Mouse (Mus musculus) forebrain, embryonic 15.5 days (tissue): ENCODE data around the gene Ccdc85c. TPM values are rescaled to one million over a fixed set of nuclear protein-coding genes. Genes with fewer than 3 reads are reported as not detected.
A peak's percentile ranks its signal among the peaks of the same experiment; 100 is the strongest.

ENCODE experiments used
- ATAC-seq: fragments of 200-750 bp; cut with Nextera tagmentation; replicated peaks from 2 replicates; pipeline ENCODE4 v1.8.0; 2017; ENCODE audit warnings: mild to moderate bottlenecking, moderate TSS enrichment, moderate library complexity
- H3K27ac ChIP-seq: fragments of 300-500 bp; sonication (generic); replicated peaks from 2 replicates; pipeline ENCODE4 v1.5.1; 2015; ENCODE audit warnings: mild to moderate bottlenecking, inconsistent platforms
- H3K27me3 ChIP-seq: fragments of 300-500 bp; sonication (generic); 2 replicates; pipeline ENCODE4 v1.6.1; 2015; ENCODE audit warnings: inconsistent platforms
- H3K36me3 ChIP-seq: fragments of 300-500 bp; sonication (generic); 2 replicates; pipeline ENCODE4 v1.6.1; 2015; ENCODE audit warnings: mild to moderate bottlenecking, inconsistent platforms
- H3K4me1 ChIP-seq: fragments of 300-500 bp; sonication (generic); 2 replicates; pipeline ENCODE4 v1.6.1; 2015; ENCODE audit warnings: inconsistent platforms
- H3K4me2 ChIP-seq: fragments of 300-500 bp; sonication (generic); replicated peaks from 2 replicates; pipeline ENCODE4 v1.6.1; 2015; ENCODE audit warnings: mild to moderate bottlenecking, inconsistent platforms
- H3K4me3 ChIP-seq: fragments of 300-500 bp; sonication (generic); 2 replicates; pipeline ENCODE4 v1.5.1; 2015; ENCODE audit warnings: mild to moderate bottlenecking, inconsistent platforms
- H3K9ac ChIP-seq: fragments of 300-500 bp; sonication (generic); replicated peaks from 2 replicates; pipeline ENCODE4 v1.6.1; 2015; ENCODE audit warnings: mild to moderate bottlenecking, inconsistent platforms
- H3K9me3 ChIP-seq: fragments of 300-500 bp; sonication (generic); 2 replicates; pipeline ENCODE4 v1.6.1; 2016; ENCODE audit warnings: inconsistent platforms
- WGBS: fragments of 180-500 bp; shearing (Covaris S2); methylation state at CpG from one replicate; pipeline ENCODE4 v1.1.7; 2015; ENCODE audit warnings: mixed read lengths; 5-methylcytosine and 5-hydroxymethylcytosine counted together
- polyA plus RNA-seq: library from polyadenylated mRNA; unstranded; fragments of >200 nt; fragmentation: Nextera tagmentation; extraction: Ambion mirVana; gene quantifications from 2 replicates; pipeline ENCODE4 v1.2.1, GENCODE M21; 2015

The Ccdc85c gene
- polyA plus RNA-seq, 1 experiment from 2014 or later, result 14.3 TPM

DNA sequence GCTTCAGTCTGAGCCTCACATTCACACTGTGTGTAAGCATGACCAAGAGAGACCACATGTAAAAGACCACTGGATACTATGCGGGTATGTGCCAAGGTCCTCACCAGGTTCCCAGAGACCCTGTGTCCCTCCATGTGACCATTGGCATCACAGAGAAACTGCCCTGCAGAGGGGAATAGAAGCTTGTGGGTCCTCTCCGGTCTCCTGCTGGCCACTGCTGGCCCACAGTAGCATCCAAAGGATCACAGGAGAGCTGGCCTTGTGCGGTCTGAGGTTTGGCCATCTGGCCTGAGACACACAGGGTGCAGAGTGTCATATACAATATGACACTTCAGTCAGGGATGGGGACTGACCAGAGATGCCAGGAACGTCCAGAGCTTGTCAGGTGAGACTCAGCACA, 34.8 kb upstream of the Ccdc85c start:
- H3K36me3 ChIP-seq, result no peaks in the 10 kb centered on the region
- H3K4me1 ChIP-seq, result peaks cover 10% of the 10 kb centered on the region
- no peak for ATAC-seq
- H3K4me3 ChIP-seq, result no peak overlapping the region
- H3K27ac ChIP-seq, result no peak overlapping the region
- H3K27me3 ChIP-seq, result peaks cover 3% of the 10 kb centered on the region; the same call in 1 of the 2 replicates
- no peak overlapping the region for H3K9ac ChIP-seq
- WGBS, result 91% methylated on average over 4 of the region's 4 CpGs
- H3K9me3 ChIP-seq, result no peaks in the 10 kb centered on the region
- H3K4me2 ChIP-seq, result no peak overlapping the region

DNA sequence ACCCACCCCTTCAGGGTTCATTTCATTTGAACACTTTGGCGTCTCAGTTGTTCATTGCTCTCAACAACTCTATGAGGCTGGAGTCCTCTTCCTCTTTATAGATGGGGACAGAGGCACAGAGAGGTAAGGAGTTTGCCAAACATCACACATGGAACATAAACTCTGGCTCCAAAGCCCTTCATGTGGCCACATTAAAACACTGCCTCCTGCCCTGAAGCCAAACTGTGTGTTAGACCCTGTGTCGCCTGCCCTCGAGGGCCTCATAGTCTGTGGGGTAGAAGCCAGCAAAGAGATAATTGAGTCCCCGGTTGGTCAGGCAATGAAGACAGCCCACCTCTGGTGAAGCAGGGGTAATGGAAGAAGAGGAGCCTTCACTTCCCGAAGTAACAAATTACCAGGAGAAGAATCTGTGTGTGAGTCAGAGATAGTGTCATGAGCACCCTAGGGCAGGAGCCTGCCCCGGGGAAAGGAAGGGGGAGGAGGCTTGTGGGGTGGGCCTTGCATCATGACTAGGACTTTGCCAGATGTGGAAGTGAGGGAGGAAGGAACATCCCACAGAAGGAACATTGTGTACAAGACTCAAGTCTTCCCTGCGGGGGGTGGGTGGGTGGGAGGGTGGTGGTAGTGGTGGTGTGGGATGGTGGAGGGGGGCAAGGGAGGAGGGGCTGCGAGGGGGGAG, 34.0 kb upstream of the Ccdc85c start:
- Histone ChIP-seq H3K9me3 (no peaks in the 10 kb centered on the region), H3K4me2 (no peak overlapping the region), H3K27ac (no peak overlapping the region), H3K36me3 (no peaks in the 10 kb centered on the region), H3K4me1 (peaks cover 10% of the 10 kb centered on the region), H3K27me3 (peaks cover 3% of the 10 kb centered on the region; the same call in 1 of the 2 replicates), H3K4me3 (no peak overlapping the region), H3K9ac (no peak overlapping the region)
- no peak for ATAC-seq
- 74% methylated on average over 7 of the region's 8 CpGs for WGBS

DNA sequence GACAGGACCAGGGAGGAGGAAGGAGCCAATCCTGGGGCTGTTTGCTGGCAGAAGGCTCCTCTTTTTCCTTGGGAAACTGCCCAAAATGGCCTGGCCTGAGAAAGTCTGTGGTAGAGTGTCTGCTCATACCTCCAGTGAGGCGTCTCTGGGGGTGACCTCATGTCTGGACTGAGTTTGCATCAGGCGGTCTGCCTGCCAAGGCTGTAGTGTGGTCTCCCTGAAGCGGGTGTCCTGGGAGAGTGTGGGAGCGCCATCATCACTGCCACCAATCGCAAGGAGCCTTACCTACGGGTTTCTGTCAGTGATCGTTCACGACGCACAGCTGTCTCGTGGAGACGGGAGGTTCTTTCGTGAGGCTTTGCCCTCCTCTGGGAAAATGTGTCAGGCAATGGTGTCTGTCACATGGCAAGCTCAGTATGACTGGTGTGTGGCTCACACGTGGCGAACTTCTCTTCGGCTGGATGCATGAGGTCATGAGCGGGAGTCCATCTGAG, 33.2 kb upstream of the Ccdc85c start:
- Histone ChIP-seq H3K36me3 (no peaks in the 10 kb centered on the region), H3K4me3 (no peak overlapping the region), H3K27me3 (peaks cover 3% of the 10 kb centered on the region; the same call in 1 of the 2 replicates), H3K4me1 (peaks cover 10% of the 10 kb centered on the region), H3K9ac (no peak overlapping the region), H3K27ac (no peak overlapping the region), H3K9me3 (no peaks in the 10 kb centered on the region), H3K4me2 (no peak overlapping the region)
- WGBS, result 83% methylated on average over 16 of the region's 16 CpGs
- no peak for ATAC-seq

DNA sequence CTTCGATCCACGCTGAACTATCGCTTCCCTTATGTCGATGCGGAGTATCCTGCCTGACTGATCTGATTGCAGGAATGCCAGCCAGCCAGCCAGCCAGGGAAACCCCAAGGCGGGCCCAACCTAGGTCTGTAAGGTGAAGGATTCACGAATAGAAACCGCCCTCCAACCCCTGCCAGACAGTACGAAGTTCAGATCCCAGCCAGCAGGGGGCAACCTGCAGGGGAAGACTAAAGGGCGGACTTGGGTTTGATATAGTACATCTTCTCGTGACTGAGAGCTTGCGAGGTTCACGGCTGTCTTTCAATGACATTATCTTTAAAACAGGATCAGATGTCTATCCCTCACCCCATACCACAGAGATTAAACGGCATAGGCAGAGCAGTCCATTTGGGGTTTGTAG, 32.3 kb upstream of the Ccdc85c start:
- peaks cover 3% of the 10 kb centered on the region; the same call in 1 of the 2 replicates for H3K27me3 ChIP-seq

DNA sequence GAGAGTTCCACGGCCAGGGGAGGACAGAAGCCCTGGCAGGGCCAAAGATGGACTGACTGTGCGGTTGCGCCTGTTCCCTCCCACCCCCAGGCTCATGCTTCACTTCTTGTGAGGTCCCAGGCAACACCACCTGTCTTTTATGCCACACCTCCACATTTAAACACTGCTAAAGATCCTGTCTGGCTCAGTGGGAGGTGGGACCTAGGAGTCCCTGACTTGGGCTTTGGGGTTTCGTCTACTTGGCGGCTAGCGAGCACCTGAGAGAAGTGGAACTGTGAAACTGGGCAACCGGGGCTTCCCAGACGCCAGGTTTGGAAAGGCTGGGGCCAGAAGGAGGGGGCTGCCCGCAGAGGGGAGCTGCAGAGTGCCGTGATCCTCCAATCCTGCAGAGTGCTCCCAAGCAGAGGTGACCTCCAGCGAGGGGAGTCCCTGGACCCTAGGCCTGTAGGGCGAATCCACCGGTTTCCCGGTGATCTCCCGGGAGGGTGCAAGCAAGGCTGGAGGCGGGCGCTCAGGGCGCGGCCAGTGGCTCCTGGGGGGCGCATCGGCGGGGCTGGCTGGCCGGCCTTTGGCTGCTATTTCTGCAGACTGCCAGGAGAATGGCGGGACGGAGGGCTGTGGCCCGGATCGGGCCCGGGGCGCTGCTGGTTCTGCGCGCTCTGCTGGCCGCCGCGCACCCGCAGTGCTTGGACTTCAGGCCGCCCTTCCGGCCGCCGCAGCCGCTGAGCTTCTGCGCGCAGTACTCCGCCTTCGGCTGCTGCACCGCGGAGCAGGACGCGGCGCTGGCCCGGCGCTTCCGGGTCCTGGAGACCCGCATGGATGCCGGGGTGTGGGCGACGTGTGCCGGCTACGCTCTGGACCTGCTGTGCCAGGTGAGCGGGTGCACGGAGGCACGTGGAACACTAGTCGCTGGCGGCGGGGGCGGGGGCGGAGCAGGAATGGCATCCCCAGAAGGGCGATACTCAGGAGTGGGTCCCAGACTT, 30.9 kb upstream of the Ccdc85c start, which contains the start of gene Hhipl1:
Gene Hhipl1, plus strand, starts transcription at position 459 of the 983 bp plus-strand sequence.
- peaks cover 10% of the 10 kb centered on the region for H3K4me1 ChIP-seq
- 6% methylated on average over 66 of the region's 67 CpGs for WGBS
- no peaks in the 10 kb centered on the region for H3K36me3 ChIP-seq
- H3K4me2 ChIP-seq, result peak within 1 kb of the TSS; percentile 97
- peaks cover 3% of the 10 kb centered on the region; the same call in 1 of the 2 replicates for H3K27me3 ChIP-seq
- peak; percentile 59 for ATAC-seq
- H3K27ac ChIP-seq, result no peak within 1 kb of the TSS
- H3K9ac ChIP-seq, result peak within 1 kb of the TSS; percentile 62
- H3K4me3 ChIP-seq, result peak within 1 kb of the TSS; percentile 59
- H3K9me3 ChIP-seq, result no peaks in the 10 kb centered on the region

More for the DNA sequence above, 32.3 kb upstream of the Ccdc85c start:
- WGBS, result 32% methylated on average over 14 of the region's 14 CpGs
- peaks cover 10% of the 10 kb centered on the region for H3K4me1 ChIP-seq
- no peak overlapping the region for H3K4me2 ChIP-seq
- no peak overlapping the region for H3K27ac ChIP-seq
- no peak overlapping the region for H3K9ac ChIP-seq
- no peaks in the 10 kb centered on the region for H3K9me3 ChIP-seq
- H3K36me3 ChIP-seq, result no peaks in the 10 kb centered on the region
- ATAC-seq, result no peak
- H3K4me3 ChIP-seq, result no peak overlapping the region

DNA sequence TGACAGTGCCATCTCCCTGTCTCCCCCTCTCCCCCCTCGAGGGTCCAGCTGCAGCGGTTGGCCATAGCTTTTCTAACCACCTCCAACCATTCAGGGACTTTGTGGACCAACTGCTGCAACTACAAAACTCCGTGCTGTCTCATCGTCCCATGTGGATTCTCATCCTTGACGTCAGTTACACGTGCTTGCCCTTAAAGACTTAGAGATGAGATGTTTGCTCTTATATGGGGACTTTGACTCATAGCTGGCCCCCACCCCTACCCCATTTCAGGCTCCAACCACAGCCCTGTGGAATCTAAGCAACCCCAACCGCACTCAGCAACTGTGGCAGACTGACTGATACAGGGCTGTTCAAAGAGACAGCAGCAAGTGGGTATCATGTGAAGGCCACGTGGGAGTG, 29.9 kb upstream of the Ccdc85c start:
- Histone ChIP-seq H3K27me3 (peaks cover 3% of the 10 kb centered on the region; the same call in 1 of the 2 replicates), H3K4me1 (peaks cover 10% of the 10 kb centered on the region), H3K4me3 (no peak overlapping the region), H3K9ac (no peak overlapping the region), H3K36me3 (no peaks in the 10 kb centered on the region), H3K9me3 (no peaks in the 10 kb centered on the region), H3K4me2 (no peak overlapping the region), H3K27ac (no peak overlapping the region)
- 84% methylated on average over 8 of the region's 8 CpGs for WGBS
- ATAC-seq, result no peak

DNA sequence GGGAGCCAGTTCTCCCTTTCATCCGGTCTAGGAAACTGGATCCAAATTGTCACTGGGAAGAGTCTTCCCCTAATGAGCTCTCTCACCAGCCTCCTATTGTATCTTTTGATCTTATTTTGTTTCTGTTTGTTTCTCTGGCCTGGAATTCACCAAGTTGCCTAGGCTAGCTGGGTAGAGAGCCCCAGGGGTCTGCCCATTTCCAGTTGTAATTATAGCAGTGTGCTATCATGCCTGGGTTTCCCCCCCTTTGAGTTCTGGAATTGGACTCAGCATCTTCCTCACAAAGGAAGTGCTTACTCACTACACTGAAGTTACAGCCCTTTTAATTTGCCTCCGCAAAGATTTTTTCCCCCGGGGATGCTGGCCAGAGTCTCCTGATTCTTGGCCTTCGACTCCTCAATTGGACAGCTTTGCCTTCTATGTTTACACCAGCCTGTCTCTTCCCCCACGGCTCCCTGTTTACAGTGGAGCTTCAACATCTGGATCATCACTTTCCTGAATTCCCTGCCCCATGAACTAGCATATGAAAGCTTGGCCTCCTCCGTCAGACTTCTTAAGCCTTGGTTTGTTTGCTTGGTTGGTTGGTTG, 28.6 kb upstream of the Ccdc85c start:
- peaks cover 3% of the 10 kb centered on the region; the same call in 1 of the 2 replicates for H3K27me3 ChIP-seq
- peaks cover 10% of the 10 kb centered on the region for H3K4me1 ChIP-seq
- ATAC-seq, result no peak
- 33% methylated on average over 6 of the region's 6 CpGs for WGBS
- no peak overlapping the region for H3K4me2 ChIP-seq
- no peaks in the 10 kb centered on the region for H3K36me3 ChIP-seq
- H3K4me3 ChIP-seq, result no peak overlapping the region
- no peaks in the 10 kb centered on the region for H3K9me3 ChIP-seq
- no peak overlapping the region for H3K27ac ChIP-seq
- no peak overlapping the region for H3K9ac ChIP-seq

DNA sequence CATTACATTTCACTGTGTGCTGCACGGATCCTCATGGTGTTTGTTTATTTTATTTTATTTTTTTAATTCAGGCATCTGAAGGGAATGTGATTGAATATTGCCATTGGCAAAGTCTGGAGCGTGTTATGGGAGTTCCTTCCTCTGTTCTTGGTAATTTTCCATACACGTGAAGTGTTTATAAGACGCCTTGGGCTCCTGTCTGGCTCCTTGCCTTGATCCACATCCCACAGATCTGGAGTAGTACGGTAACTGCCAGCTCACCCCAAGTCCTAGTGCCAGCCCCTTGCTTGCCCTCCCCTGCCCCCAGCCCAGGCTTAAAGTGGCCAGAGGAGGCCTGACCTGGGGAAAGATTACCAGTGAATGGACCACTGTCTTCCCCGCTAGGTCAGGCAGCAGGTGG, 25.8 kb upstream of the Ccdc85c start:
- Histone ChIP-seq H3K4me1 (peaks cover 3% of the 10 kb centered on the region), H3K4me3 (no peak overlapping the region), H3K9ac (no peak overlapping the region), H3K9me3 (no peaks in the 10 kb centered on the region), H3K27me3 (peaks cover 3% of the 10 kb centered on the region; the same call in 1 of the 2 replicates), H3K36me3 (no peaks in the 10 kb centered on the region), H3K27ac (no peak overlapping the region), H3K4me2 (no peak overlapping the region)
- ATAC-seq, result no peak
- WGBS, result 74% methylated on average over 6 of the region's 6 CpGs

DNA sequence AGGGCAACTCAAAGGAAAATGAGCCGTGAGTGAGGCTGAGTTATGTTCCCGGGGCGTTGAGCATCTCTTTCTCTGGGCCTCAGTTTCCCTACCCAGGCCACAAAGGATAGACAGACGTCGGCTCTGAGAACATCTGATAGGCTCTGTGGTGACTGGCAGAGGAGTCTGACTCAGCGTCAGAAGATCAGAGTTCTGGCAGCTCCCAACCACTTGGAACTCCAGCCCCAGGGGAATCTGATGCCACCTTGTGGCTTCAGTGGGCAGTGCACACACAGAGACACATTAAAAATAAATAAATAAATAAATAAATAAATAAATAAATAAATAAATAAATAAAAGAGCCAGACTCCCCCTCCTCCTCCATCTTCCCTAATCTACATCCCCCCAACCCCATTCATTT, 21.8 kb upstream of the Ccdc85c start:
- no peaks in the 10 kb centered on the region for H3K27me3 ChIP-seq
- no peak for ATAC-seq
- no peaks in the 10 kb centered on the region for H3K9me3 ChIP-seq
- no peak overlapping the region for H3K4me2 ChIP-seq
- peaks cover 10% of the 10 kb centered on the region for H3K4me1 ChIP-seq
- no peak overlapping the region for H3K4me3 ChIP-seq
- H3K9ac ChIP-seq, result no peak overlapping the region
- 79% methylated on average over 6 of the region's 6 CpGs for WGBS
- H3K36me3 ChIP-seq, result no peaks in the 10 kb centered on the region
- no peak overlapping the region for H3K27ac ChIP-seq

DNA sequence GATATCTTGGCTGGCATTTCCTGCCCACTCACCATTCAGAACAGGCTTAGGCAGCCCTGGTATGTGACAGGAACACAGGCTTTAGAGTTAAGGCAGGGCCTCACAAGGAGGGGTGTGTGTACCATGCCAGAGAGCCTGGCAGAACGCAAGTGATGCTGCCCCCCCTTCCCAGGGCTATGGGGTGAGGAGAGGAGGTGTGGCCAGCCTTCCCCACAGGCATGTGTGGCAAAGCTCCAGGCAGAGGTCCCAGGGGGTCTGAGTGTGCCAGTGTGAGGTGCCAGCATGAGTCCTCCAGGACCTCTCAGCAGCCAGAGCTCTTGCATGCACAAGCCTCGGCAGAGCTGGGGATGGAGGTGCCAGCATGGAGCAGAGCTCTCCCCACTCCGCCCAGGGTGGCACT, 19.4 kb upstream of the Ccdc85c start:
- WGBS, result 54% methylated on average over 3 of the region's 3 CpGs
- ATAC-seq, result no peak; the same call in 1 of the 2 replicates

DNA sequence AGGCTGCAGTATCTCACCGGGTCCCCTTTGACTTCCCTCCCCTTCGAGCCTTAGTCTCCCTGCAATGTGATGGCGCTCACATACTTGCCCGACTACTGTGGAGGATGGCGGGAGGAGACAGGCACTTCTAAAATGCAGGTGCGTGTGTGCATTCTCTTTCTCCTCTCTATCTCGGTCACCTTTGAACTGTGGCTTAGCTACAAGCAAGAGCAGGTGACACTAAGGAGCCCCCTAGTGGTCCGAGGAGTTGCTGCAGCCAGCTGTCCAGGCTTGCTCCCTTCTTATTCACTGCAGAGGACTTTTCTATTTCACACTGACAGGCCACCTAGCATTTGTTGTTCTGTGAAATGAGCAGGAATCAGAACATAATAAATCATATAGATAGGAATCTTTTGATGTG, 17.7 kb upstream of the Ccdc85c start:
- H3K4me1 ChIP-seq, result peaks cover 19% of the 10 kb centered on the region
- H3K9ac ChIP-seq, result no peak overlapping the region
- H3K9me3 ChIP-seq, result no peaks in the 10 kb centered on the region
- no peaks in the 10 kb centered on the region for H3K36me3 ChIP-seq
- no peak overlapping the region for H3K27ac ChIP-seq
- no peaks in the 10 kb centered on the region for H3K27me3 ChIP-seq
- peak overlapping the region; percentile 31; the same call in 1 of the 2 replicates for H3K4me2 ChIP-seq
- 4% methylated on average over 8 of the region's 8 CpGs for WGBS
- no peak overlapping the region for H3K4me3 ChIP-seq
- ATAC-seq, result peak; percentile 20; the same call in 1 of the 2 replicates

More for the DNA sequence above, 19.4 kb upstream of the Ccdc85c start:
- H3K27ac ChIP-seq, result no peak overlapping the region
- no peak overlapping the region for H3K4me3 ChIP-seq
- H3K9me3 ChIP-seq, result no peaks in the 10 kb centered on the region
- H3K4me2 ChIP-seq, result no peak overlapping the region
- H3K36me3 ChIP-seq, result no peaks in the 10 kb centered on the region
- H3K9ac ChIP-seq, result no peak overlapping the region
- H3K27me3 ChIP-seq, result no peaks in the 10 kb centered on the region
- peaks cover 10% of the 10 kb centered on the region for H3K4me1 ChIP-seq
